Mouse (Mus musculus) midbrain, embryonic 16.5 days (tissue): ENCODE data around the gene Ptn. TPM values are rescaled to one million over a fixed set of nuclear protein-coding genes. Genes with fewer than 3 reads are reported as not detected.

Experiments used
- ATAC-seq: fragments of 200-750 bp; cut with Nextera tagmentation; 2 replicates; pipeline ENCODE4 v1.8.0; 2017; ENCODE audit warnings: moderate TSS enrichment
- H3K27ac ChIP-seq: fragments of 300-500 bp; sonication (generic); 2 replicates; pipeline ENCODE4 v1.5.1; 2014; ENCODE audit warnings: mild to moderate bottlenecking, low read length, mixed read lengths
- H3K27me3 ChIP-seq: fragments of 300-500 bp; sonication (generic); 2 replicates; pipeline ENCODE4 v1.6.1; 2014; ENCODE audit warnings: low read depth, low read length, mixed read lengths; ENCODE audit not compliant: control insufficient read depth, insufficient read depth
- H3K36me3 ChIP-seq: fragments of 300-500 bp; sonication (generic); 2 replicates; pipeline ENCODE4 v1.6.1; 2014; ENCODE audit warnings: mild to moderate bottlenecking, low read length, moderate library complexity, mixed read lengths; ENCODE audit not compliant: control insufficient read depth, insufficient read depth
- H3K4me1 ChIP-seq: fragments of 300-500 bp; sonication (generic); 2 replicates; pipeline ENCODE4 v1.6.1; 2014; ENCODE audit warnings: mild to moderate bottlenecking, low read length, mixed read lengths; ENCODE audit not compliant: control insufficient read depth, insufficient read depth
- H3K4me2 ChIP-seq: fragments of 300-500 bp; sonication (generic); 2 replicates; pipeline ENCODE4 v1.6.1; 2014; ENCODE audit warnings: mild to moderate bottlenecking, low read length, mixed read lengths
- H3K4me3 ChIP-seq: fragments of 300-500 bp; sonication (generic); 2 replicates; pipeline ENCODE4 v1.5.1; 2014; ENCODE audit warnings: low read depth, mild to moderate bottlenecking, low read length, moderate library complexity, mixed read lengths
- H3K9ac ChIP-seq: fragments of 300-500 bp; sonication (generic); 2 replicates; pipeline ENCODE4 v1.6.1; 2014; ENCODE audit warnings: low read depth, low read length, mixed read lengths
- H3K9me3 ChIP-seq: fragments of 300-500 bp; sonication (generic); replicated peaks from 2 replicates; pipeline ENCODE4 v1.6.1; 2014; ENCODE audit warnings: mild to moderate bottlenecking, low read length, mixed read lengths; ENCODE audit not compliant: control insufficient read depth, poor library complexity, severe bottlenecking
- WGBS: fragments of 180-500 bp; shearing (Covaris S2); extraction: QIAGEN DNeasy Blood & Tissue Kit; methylation state at CpG from one replicate; pipeline ENCODE4 v1.1.7; 2014; 5-methylcytosine and 5-hydroxymethylcytosine counted together
- polyA plus RNA-seq: library from polyadenylated mRNA; unstranded; fragments of >200 nt; fragmentation: Nextera tagmentation; extraction: Ambion mirVana; gene quantifications from 2 replicates; pipeline ENCODE4 v1.2.1, GENCODE M21; 2015

The Ptn gene
- polyA plus RNA-seq, 1 experiment from 2014 or later, result 861 TPM

GRCm38 (mm10) chr6:36841701-36842100 lies 31.7 kb upstream of the Ptn start:
- WGBS, result 76% methylated on average over 3 of the region's 3 CpGs
- no peaks in the 10 kb centered on the region for H3K27me3 ChIP-seq
- no peaks in the 10 kb centered on the region for H3K4me1 ChIP-seq

GRCm38 (mm10) chr6:36841174-36841573 lies 31.2 kb upstream of the Ptn start:
- Histone ChIP-seq H3K9ac (no peak overlapping the region), H3K27ac (no peak overlapping the region), H3K27me3 (no peaks in the 10 kb centered on the region), H3K36me3 (no peaks in the 10 kb centered on the region), H3K4me1 (no peaks in the 10 kb centered on the region), H3K4me3 (no peak overlapping the region), H3K4me2 (no peak overlapping the region), H3K9me3 (no peaks in the 10 kb centered on the region)
- ATAC-seq, result no peak

More at GRCm38 (mm10) chr6:36841701-36842100, 31.7 kb upstream of the Ptn start:
- Histone ChIP-seq H3K4me3 (no peak overlapping the region), H3K36me3 (no peaks in the 10 kb centered on the region), H3K27ac (no peak overlapping the region), H3K9ac (no peak overlapping the region), H3K9me3 (no peaks in the 10 kb centered on the region), H3K4me2 (no peak overlapping the region)
- ATAC-seq, result no peak

- no peaks in the 10 kb centered on the region for H3K27me3 ChIP-seq
- no peak overlapping the region for H3K4me3 ChIP-seq
- no peaks in the 10 kb centered on the region for H3K9me3 ChIP-seq
- no peak overlapping the region for H3K27ac ChIP-seq
- no peaks in the 10 kb centered on the region for H3K4me1 ChIP-seq
- no peaks in the 10 kb centered on the region for H3K36me3 ChIP-seq
- no peak overlapping the region for H3K4me2 ChIP-seq
- WGBS, result 94% methylated on average over 1 of the region's 1 CpGs
- no peak overlapping the region for H3K9ac ChIP-seq
- ATAC-seq, result no peak
Measured at GRCm38 (mm10) chr6:36838747-36839146, 28.7 kb upstream of the Ptn start.

GRCm38 (mm10) chr6:36835351-36835750 lies 25.3 kb upstream of the Ptn start:
- Histone ChIP-seq H3K4me3 (no peak overlapping the region), H3K9me3 (no peaks in the 10 kb centered on the region), H3K9ac (no peak overlapping the region), H3K27me3 (no peaks in the 10 kb centered on the region), H3K4me1 (no peaks in the 10 kb centered on the region), H3K27ac (no peak overlapping the region), H3K4me2 (no peak overlapping the region), H3K36me3 (no peaks in the 10 kb centered on the region)
- 81% methylated on average over 3 of the region's 3 CpGs for WGBS
- ATAC-seq, result no peak

GRCm38 (mm10) chr6:36834695-36835265 lies 24.8 kb upstream of the Ptn start:
- WGBS, result 74% methylated on average over 4 of the region's 4 CpGs
- Histone ChIP-seq H3K4me2 (no peak overlapping the region), H3K36me3 (no peaks in the 10 kb centered on the region), H3K27ac (no peak overlapping the region), H3K9ac (no peak overlapping the region), H3K4me1 (no peaks in the 10 kb centered on the region), H3K4me3 (no peak overlapping the region), H3K9me3 (no peaks in the 10 kb centered on the region), H3K27me3 (no peaks in the 10 kb centered on the region)
- ATAC-seq, result no peak

GRCm38 (mm10) chr6:36832681-36833080 lies 22.7 kb upstream of the Ptn start:
- no peak overlapping the region for H3K9ac ChIP-seq
- H3K27ac ChIP-seq, result no peak overlapping the region
- WGBS, result 80% methylated on average over 4 of the region's 4 CpGs
- H3K36me3 ChIP-seq, result no peaks in the 10 kb centered on the region
- H3K4me1 ChIP-seq, result no peaks in the 10 kb centered on the region
- no peaks in the 10 kb centered on the region for H3K27me3 ChIP-seq
- H3K4me2 ChIP-seq, result no peak overlapping the region
- H3K4me3 ChIP-seq, result no peak overlapping the region
- no peak for ATAC-seq
- H3K9me3 ChIP-seq, result no peaks in the 10 kb centered on the region

- no peak overlapping the region for H3K27ac ChIP-seq
- no peak overlapping the region for H3K4me3 ChIP-seq
- no peaks in the 10 kb centered on the region for H3K36me3 ChIP-seq
- no peak overlapping the region for H3K4me2 ChIP-seq
- no peak for ATAC-seq
- no peak overlapping the region for H3K9ac ChIP-seq
- H3K27me3 ChIP-seq, result no peaks in the 10 kb centered on the region
- WGBS, result 93% methylated on average over 2 of the region's 2 CpGs
- no peaks in the 10 kb centered on the region for H3K9me3 ChIP-seq
- H3K4me1 ChIP-seq, result no peaks in the 10 kb centered on the region
Measured at GRCm38 (mm10) chr6:36832207-36832606, 22.2 kb upstream of the Ptn start.

- no peaks in the 10 kb centered on the region for H3K4me1 ChIP-seq
- no peak overlapping the region for H3K4me3 ChIP-seq
- H3K27ac ChIP-seq, result no peak overlapping the region
- ATAC-seq, result no peak
- no peaks in the 10 kb centered on the region for H3K27me3 ChIP-seq
- H3K9me3 ChIP-seq, result no peaks in the 10 kb centered on the region
- 84% methylated on average over 9 of the region's 9 CpGs for WGBS
- H3K36me3 ChIP-seq, result no peaks in the 10 kb centered on the region
- H3K9ac ChIP-seq, result no peak overlapping the region
- no peak overlapping the region for H3K4me2 ChIP-seq
Measured at GRCm38 (mm10) chr6:36830371-36830925, 20.4 kb upstream of the Ptn start.

- Histone ChIP-seq H3K36me3 (no peaks in the 10 kb centered on the region), H3K9me3 (0 out of 2 replicates have a peak, but pooled peaks cover 2% of the 10 kb centered on the region), H3K9ac (no peak overlapping the region), H3K4me2 (no peak overlapping the region), H3K4me1 (0 out of 2 replicates have a peak, but pooled peaks cover 5% of the 10 kb centered on the region), H3K27me3 (no peaks in the 10 kb centered on the region), H3K4me3 (no peak overlapping the region), H3K27ac (peak overlapping the region; percentile 53; the same call in 1 of the 2 replicates)
- no peak for ATAC-seq
Measured at GRCm38 (mm10) chr6:36819784-36820050, 9.7 kb upstream of the Ptn start.
